Mouse (Mus musculus) thymus, postnatal 10 days (tissue): ENCODE measurements at regions not wholly inside any gene's neighbourhood (a gene's known extent, or its start where the extent isn't known, plus 50 kb on each side); places are given as distances from the start of the nearest gene placed in this dataset.

ENCODE experiments used
- DNase-seq, 2 experiments: peaks; one replicate each; pipeline ENCODE4 v3.0.0; 2021; ENCODE audit warnings: low spot score in 2 of 2

DNA sequence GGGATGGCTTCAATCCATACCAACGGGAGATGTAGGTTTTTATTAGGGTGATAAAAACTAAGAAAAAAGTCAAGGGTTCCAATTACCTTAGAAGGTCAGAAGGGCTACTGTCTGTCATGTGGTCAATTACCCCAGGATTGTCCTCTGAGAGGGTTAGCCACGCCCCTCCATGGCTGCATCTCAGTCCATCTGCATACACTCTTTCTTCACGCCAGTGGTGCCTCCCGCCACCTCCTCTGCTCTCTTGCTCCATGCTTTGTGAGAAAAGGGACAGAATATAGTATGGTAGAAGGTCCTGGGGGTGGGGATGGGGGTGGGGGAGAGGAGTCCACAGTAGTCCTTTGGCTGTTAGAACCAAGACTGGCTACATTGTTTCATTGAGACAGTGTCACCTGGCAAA, 96.1 kb upstream of the Podxl start:
- no peak for DNase-seq

DNA sequence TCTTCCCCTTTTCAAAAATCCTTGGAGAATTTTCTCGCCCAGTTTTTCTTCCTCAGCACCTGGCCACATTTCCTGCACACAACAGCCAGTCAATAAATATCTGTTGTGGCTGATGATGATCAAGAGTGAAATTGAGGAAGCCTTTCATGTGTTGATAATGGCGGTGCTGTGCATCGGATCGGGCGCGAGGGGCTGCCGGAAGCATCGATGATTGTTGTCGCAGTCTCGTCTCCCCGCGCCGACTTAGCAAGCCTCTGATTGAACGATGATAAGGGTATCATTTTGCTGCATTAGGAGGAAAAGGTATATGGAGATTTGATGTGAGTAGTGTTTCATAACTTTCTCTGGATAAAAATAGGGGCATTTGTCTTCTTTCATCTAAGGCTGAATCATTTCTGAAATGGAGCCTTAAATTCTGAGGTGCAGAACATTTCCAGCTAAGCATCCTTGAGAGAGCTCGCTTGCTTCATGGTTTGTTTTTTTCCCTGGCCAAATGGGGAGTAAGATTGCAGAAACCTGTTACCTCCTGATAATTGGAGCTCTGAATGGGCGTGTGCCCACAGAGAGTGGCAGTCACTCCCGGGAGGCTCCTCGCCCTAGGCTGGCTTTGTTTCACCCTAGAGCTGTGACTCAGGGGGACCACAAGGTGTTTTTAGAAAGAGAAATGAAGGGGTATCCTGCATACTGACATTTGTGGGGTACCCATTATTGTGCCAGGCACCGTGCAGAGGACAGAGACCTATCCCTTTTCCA, 94.8 kb upstream of the Podxl start:
- DNase-seq, result no peak

DNA sequence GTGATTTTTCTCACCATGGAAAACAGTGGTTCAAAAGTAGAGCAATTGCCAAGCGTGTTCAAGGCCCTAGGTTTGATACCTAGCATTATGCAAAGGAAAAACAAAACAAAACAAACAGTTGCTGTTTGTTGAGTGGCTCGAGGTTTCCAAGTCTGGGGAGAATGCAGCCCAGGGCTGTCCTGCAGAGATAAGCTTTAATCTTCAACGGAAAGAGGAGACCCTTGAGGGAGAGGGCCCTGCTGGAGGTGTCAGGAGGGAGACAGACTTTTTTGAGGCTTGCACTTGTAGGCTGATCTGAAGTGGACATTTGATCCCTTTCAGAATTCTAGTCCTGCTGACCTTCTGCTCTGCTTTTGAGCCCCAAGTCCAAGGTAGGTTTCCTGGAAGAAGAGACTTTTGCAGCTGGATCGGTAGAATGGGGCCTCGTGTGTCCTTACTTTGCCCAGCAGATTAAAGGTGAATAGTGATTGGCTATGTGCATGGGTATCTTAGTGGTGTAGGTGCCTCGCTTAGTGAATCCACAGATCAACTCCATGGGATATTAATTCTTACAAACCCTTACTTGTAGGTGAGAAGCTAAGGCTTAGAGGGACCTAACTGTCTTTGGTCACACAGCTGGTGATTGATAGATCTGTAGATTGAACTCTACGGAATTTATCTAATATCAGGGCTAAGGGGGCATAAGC, 87.2 kb upstream of the Podxl start:
- no peak for DNase-seq

DNA sequence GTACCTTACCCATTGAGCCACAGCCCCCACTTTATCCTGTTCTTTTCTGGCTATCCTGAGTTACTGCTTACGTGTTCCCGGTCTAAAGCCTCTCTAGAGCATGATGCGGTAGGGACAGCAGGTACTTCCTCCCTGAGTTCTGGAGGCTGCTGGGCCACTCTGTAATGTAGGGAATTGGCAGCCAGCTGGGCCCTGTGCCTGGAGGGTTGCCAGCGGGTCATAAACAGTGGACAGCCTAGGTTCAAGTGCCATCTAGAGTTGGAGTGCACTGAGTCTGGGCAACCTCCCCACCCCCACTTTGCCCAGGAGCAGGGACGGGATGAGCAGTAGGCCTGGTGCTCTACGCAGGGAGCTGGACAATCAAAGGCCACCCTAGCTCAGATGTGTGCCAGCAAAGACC, 81.5 kb upstream of the Podxl start:
- no peak for DNase-seq

DNA sequence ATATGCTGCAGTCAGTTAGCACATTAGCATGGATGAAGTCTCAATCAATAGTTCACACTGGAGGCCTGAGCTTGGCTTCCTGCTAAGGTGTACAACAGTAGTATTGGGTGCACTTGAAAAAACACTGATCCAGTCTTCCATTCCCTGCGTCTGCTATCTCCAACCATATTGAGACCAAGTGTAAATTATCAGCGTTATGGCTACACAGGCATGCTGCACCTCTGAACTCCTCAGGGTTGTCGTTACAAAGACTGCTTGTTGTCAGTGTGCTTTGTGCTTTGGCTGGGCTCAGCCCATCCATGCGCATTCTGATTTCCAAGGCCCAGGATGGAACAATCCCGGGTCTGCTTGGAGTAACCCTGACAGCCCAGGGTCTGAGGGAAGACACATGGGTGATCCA, 80.7 kb upstream of the Podxl start:
- no peak for DNase-seq

DNA sequence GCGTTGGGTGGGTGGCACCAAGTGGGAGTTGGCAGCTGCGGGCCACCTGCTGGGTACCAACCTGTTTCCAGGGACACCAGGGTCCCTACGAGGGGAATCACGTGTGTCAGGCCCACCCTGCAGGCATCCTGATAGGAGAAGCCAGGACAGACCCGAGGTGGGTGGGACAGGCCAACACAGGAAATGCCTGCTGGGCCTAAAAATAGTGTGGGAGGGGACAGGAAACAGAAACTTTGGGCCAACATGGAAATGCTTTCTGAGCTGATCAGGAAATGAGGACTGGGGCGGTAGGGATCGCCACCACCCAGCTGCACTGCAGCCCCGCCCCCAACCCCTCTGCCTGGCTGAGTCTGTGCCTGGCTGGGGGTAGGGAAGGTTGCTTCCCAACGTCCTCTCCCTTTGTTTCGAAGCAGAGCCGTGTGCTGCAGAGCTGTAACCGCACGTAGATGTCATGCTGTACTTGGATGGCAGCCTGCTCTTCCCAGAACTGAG, 78.7 kb upstream of the Podxl start:
- DNase-seq, result peak; percentile 9 to 23

DNA sequence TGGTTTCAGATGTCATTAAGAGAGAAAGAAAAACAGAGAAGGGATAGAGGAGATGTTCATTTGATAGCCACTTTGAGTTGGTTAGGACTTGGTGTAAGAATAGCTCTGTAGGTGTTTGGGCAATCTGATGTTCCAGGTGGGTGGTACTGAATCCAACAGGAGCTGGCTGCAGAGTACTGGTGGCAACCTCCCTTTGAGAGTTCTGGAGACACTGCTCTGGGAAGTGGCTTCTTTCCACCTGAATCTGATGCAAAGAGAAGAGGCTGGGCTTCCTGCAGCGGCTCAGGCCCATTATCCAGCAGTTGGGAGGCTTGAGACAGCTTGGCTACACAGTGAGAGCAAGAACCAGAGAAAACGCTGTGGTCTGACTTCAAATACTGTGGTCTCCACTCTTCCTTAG, 77.0 kb upstream of the Podxl start:
- DNase-seq, result no peak

DNA sequence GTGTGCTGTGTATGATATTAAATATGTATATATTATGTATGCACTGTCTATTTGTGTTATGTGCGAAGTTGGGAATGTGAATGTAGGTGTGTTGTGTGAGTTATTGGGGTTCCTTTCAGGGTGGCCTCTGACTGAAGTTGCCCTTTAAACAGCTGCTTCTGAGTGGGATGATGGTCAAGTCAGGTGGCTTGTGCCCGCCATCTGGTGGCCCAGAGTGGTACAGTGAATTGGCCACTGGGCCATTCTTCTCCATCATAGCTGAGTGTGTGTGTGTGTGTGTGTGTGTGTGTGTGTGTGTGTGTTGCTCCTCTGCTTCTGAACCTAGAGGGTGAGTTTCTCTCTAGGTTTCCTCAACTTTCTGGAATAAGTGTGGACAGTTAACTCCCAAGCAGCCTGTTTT, 75.7 kb upstream of the Podxl start:
- peak in 1 of 2 experiments; percentile 21 for DNase-seq

DNA sequence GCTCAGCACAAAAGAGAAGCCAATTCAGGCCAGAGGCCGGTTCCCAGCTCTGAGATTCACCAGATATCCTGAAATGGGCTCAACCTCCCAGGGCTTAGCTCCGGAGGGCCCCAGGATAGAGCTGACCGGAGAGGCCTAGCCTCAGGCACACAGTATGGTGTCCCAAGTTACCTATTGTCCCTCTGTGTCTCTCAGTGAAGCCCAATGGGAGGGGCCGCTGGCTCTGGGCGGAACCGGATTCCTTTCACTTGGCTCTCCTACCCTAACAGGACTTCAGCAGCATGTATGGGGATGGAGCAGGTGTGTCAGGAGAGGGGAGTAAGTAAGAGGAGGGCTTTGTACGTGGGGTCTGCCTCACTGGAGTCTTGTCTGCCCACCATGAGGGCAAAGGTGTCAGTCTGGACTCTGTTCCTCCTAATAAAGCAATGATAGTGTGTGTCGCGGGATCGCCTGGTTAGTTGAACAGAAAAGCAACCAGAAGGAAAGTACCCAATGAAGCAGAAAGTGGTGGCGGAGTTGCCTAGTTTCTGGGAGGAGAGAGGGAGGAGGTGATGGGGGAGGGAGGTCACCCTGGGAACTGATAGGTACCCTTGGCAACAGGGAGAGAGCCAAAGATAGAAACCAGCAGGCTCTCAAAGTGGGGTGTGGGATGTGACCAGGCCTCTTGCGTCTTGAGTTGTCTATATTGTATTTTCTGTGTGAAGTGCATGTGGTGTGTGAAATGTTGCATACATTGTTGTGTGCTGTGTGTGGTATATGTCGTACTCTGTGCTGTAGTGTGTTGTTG, 74.8 kb upstream of the Podxl start:
- DNase-seq, result no peak

DNA sequence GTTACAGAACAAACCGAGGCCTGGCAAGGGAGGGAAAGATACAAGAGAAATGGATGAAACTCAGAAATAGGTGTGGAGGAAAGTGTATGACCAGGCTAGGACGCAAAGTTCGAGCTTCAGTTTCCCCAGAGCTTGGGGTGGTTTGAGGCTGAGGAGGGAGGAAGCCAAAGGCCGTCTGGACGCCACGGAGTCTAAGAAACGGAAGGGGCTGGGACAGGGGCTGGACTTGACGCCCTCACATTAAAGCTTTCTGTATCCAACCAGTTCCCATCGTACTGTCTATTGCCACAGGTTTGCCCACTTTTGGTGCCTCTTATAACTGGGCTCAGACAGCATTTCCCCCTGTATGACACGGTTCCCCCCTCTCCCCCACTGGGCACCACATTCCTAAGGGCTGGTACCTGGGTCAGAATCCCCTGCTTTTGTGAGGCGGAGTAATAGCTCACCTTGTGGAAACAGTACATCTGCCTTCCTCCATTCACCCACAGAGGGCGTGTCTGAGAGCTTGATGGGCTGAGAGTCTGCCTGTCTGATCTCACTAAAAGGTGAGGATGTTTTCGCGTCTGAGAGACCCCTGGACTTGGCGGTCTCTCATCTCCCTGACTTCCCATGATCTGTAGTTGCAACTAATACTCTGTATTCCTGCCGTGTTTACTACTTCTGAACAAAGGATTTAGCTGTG, 73.7 kb upstream of the Podxl start:
- no peak for DNase-seq

DNA sequence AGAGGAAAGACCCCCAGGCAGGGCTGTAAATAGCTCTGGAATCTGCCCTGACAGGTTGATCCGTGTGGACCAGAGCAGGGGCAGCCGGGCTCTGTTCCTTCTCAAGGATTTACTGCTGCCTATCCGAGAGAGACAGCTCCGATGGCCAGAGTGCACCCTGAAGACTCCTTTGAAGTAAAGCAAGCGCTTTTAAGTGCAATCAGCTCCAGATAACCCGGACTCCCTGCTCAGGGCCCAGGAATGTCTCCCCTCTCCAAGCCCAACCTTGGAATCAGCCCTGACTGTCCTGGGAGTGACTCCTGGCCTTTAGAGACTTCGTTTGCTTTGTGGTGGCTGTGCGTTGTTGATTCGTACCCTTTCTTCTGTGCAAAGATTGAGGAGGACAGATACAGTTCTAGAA, 73.2 kb upstream of the Podxl start:
- no peak for DNase-seq

DNA sequence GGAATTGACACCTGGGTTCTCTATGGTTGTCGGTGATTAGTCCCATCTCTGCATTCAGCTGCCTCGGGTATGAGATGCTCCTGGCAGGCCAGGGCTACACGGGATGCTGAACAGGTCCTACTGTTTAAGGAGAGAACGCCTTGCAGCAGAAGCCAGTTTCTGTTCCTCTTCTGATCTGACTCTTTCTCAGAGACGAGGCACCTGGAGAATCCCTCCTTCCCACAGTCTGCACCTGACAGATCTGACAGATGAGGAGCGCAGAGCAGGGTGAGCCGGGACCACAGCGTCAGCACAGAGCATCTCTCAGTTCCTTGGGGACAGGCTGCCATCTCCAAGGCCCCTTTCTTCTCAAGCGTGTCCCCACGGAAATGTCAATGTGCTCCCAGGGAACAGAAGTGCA, 68.7 kb upstream of the Podxl start:
- no peak for DNase-seq

DNA sequence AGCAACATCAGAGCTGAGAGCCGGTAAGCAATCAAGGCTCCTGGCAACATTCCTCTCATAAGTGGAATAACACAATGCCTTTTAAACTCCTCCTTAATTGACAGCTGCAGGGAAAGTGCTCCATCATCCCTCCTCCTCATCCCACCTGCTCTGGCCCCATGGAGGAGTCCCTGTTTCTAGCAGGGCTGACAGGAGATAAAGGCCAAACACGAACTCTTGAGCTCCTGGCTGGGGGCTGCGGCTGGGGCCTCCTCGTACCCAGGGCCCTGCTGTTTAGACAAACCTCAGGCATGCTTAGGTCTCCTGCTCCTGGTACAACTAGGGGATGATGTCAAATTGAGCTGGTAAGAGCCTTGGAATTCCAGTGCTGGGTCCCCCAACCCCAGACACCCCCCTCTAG, 66.2 kb upstream of the Podxl start:
- DNase-seq, result no peak

DNA sequence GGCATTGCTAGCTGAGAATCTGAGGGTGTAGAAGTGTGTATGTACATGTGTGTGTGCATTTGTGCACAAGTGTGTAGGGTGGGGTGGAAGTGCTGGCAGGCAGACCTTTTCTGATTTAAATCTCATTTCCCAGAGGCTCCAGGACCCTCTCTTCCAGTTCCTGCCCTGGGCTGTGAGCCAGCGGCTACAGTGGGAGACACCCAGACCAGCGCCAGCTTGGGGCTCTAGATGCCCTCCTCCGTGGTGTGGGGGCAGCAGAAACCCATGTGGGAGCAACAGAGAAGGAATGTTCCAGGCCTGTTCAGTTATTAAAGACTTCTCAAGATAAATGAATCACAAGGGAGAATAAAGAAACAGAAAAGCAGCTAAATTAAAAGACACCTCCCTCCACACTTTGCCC, 64.1 kb upstream of the Podxl start:
- no peak for DNase-seq

DNA sequence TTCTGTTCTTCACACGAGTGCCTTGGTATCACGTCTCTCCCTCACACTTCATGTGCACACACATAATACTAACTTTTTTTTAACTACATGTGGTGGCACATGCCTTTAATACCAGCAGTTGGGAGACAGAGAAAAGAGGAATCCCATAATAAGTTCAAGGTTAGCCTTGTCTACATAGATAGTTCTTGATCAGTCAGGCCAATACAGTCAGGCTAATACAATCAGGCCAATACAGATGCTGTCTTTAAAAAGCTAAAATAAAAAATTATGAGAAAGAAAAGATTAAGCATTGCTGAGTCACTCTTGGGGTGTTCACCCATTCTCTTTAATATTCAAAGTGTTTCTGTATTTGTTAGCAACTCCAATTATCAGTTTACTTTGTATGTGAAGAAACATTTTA, 61.3 kb upstream of the Podxl start:
- DNase-seq, result no peak

DNA sequence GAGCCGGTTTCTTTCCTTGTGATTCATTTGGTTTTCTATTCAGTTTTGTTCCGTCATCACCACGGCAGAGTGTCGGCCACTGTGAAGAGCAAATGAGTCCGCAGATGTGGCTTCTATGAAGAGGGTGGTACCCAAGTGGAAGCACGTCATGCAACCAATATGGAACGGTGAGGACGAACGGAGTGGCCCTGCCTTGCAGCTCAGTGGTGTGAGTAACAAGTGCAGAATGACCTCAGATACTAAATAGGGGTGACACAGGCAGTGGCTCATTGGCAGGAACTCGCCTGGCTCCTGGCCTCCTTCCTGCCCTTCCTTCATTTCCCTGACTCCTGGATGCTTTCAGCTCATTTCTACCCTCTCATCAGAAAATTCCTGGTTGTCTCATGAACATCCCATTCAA, 60.6 kb upstream of the Podxl start:
- no peak for DNase-seq

DNA sequence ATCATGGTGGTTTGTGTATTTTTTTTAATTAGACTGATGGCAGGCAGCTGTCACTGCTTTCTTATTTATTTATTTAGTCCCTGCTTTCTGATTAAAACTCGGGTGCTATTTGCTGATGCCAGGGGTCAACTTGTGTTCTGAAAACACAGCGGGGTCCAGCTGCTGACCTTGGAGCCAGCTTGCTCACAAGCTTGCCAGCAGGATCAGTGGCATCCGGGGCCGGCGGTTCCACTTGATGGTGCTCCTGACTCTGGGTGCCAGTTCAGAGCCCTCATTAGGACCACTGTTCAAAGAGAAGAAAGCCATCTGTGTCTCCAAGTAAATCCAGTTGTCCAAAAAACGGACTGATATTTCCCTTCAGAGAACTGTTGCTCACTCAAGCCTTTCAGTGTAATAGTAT, 57.2 kb upstream of the Podxl start:
- no peak for DNase-seq

DNA sequence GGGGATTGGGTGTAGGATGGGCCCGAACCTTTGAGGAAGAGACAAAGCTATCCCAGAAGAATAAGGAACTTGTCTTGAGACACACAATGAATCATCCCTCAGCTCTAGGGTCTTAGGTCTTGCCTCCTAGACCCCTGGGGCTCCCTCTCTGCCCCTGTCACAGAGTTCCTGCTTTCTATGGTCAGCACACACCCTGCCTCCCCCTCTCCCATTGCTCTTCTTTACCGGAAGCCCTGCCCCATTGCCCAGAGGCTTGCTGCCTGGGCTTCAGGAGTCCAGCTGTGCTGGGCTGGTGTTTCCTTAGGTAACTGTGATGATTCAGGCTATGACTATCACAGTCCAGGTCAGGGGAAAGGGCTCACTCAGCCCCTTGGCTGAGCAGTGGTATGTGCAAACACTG, 55.1 kb upstream of the Podxl start:
- no peak for DNase-seq

DNA sequence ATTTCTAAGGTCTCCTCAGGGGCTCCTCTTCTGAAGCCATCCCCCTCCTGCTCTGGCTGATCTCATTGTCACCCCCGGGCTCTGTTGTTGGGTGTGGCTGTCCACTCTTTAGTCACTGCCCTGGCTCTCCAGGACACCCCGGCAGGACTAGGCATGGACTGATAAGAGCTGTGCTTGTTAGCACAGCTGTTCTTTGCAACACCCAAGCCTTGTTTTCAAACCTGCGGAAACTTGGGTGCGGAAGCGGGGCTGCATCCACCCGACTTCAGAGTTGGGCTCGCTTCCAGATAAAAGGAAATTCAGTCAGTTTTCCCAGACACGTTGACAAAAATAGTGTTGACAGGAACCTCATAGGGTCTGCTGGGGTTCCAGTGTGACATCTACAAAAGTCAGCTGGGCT, 53.6 kb upstream of the Podxl start:
- DNase-seq, result no peak

DNA sequence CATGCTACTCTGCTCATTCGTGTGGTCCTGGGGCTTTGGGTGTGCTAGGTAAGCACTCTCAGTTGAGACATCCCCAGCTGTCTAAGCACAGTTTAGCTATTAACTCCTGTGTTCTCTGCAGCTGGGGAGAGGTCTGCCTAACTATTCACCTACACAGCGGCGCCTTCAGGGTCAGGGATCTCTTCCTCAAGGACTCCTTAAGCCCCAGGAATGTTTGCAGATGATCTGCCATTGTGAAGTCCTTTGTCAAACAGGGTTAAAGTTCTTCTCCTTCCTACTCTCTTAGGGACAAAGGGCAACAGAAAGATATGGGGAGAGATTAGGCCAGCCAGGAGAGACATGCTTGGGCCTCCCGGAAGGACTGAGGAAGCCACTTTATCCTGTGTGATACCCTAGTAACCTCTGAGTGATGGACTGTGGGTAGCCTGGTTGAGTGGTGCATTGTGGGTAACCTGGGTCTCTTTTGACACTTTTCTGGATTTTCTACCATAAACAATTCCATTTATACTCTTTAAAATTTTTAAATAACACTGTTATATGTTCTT, 51.7 kb upstream of the Podxl start:
- no peak for DNase-seq

DNA sequence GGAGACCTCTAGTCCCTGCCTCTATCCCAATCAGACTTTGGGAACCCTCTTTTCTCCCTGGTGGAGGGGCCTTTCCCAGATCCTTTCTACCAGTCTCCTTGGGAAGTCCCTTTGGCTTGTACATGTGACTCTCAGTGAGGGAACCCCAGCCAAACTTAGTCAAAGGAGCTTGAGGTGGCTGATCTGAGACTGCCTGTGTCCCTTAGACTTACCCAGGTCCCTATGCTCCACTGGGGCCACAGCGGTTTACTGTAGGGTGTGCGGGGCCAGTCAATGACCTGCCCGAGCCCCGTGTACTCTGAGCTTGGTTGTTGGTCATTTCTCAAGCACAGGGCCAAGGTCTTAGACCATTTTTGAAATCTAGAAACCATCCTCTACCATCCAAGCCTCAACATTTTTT, 50.8 kb upstream of the Podxl start:
- no peak for DNase-seq
